Mouse (Mus musculus): ENCODE results near the gene Gm10964. TPM values are rescaled to one million over a fixed set of nuclear protein-coding genes. Genes with fewer than 3 reads are reported as not detected.
A peak's percentile ranks its signal among the peaks of the same experiment; 100 is the strongest.
"Not testable (repeated sequence)": the region's sequence is repeated elsewhere in the genome, so short reads cannot be mapped to it uniquely, and the experiment has no call there.

Gene Gm10964
- polyA plus RNA-seq, 1 experiment from 2014 or later = not detected

GRCm38 (mm10) chr3:103787225-103787624 is 48.1 kb downstream of the Gm10964 start:
- ATAC-seq (ENCODE audit: low FRiP score, low read depth) = no peak
- Histone ChIP-seq H3K36me3 (no peaks in the 10 kb centered on the region), H3K9ac (replicated peaks) (no peak overlapping the region), H3K4me2 (replicated peaks) (no peak overlapping the region), H3K9me3 (no peaks in the 10 kb centered on the region), H3K4me1 (peaks cover 19% of the 10 kb centered on the region), H3K27ac (replicated peaks) (no peak overlapping the region), H3K27me3 (no peaks in the 10 kb centered on the region), H3K4me3 (no peak overlapping the region)
- 68% methylated on average over 7 of the region's 7 CpGs for WGBS

- 86% methylated on average over 7 of the region's 7 CpGs for WGBS
- H3K27ac ChIP-seq (replicated peaks) = no peak overlapping the region
- no peaks in the 10 kb centered on the region for H3K9me3 ChIP-seq
- H3K9ac ChIP-seq (replicated peaks) = no peak overlapping the region
- H3K4me3 ChIP-seq = no peak overlapping the region
- H3K4me2 ChIP-seq (replicated peaks) = peak overlapping the region; percentile 88
- no peak for ATAC-seq (ENCODE audit: low FRiP score, low read depth)
- H3K4me1 ChIP-seq = peaks cover 19% of the 10 kb centered on the region
- no peaks in the 10 kb centered on the region for H3K27me3 ChIP-seq
- no peaks in the 10 kb centered on the region for H3K36me3 ChIP-seq
These were observed 49.9 kb downstream of the Gm10964 start for GRCm38 (mm10) chr3:103789096-103789495.

- Histone ChIP-seq H3K4me1 (peaks cover 19% of the 10 kb centered on the region), H3K4me2 (replicated peaks) (peak overlapping the region; percentile 88), H3K27ac (replicated peaks) (peak overlapping the region; percentile 87), H3K27me3 (no peaks in the 10 kb centered on the region), H3K9ac (replicated peaks) (peak overlapping the region; percentile 96), H3K36me3 (no peaks in the 10 kb centered on the region), H3K4me3 (peak overlapping the region; percentile 97), H3K9me3 (no peaks in the 10 kb centered on the region)
- ATAC-seq (ENCODE audit: low FRiP score, low read depth) = no peak
- WGBS = 2% methylated on average over 14 of the region's 14 CpGs
These were observed 50.8 kb downstream of the Gm10964 start for GRCm38 (mm10) chr3:103789891-103790345.

- H3K4me3 ChIP-seq = peak overlapping the region; percentile 97
- peak overlapping the region; percentile 87 for H3K27ac ChIP-seq (replicated peaks)
- H3K27me3 ChIP-seq = no peaks in the 10 kb centered on the region
- no peaks in the 10 kb centered on the region for H3K9me3 ChIP-seq
- no peaks in the 10 kb centered on the region for H3K36me3 ChIP-seq
- H3K4me1 ChIP-seq = peaks cover 19% of the 10 kb centered on the region
- H3K9ac ChIP-seq (replicated peaks) = peak overlapping the region; percentile 96
- WGBS = under 1% methylated on average over 42 of the region's 61 CpGs
- peak overlapping the region; percentile 88 for H3K4me2 ChIP-seq (replicated peaks)
- ATAC-seq (ENCODE audit: low FRiP score, low read depth) = peak; percentile 88
These were observed 51.4 kb downstream of the Gm10964 start for GRCm38 (mm10) chr3:103790346-103791145.

- H3K9ac ChIP-seq (replicated peaks) = peak within 1 kb of the TSS; percentile 96
- peaks cover 19% of the 10 kb centered on the region for H3K4me1 ChIP-seq
- peak within 1 kb of the TSS; percentile 97 for H3K4me3 ChIP-seq
- H3K36me3 ChIP-seq = no peaks in the 10 kb centered on the region
- H3K27ac ChIP-seq (replicated peaks) = peak within 1 kb of the TSS; percentile 87
- ATAC-seq (ENCODE audit: low FRiP score, low read depth) = peak; percentile 96
- peak within 1 kb of the TSS; percentile 88 for H3K4me2 ChIP-seq (replicated peaks)
- WGBS = 9% methylated on average over 49 of the region's 49 CpGs
- no peaks in the 10 kb centered on the region for H3K27me3 ChIP-seq
- no peaks in the 10 kb centered on the region for H3K9me3 ChIP-seq
These were observed 52.3 kb downstream of the Gm10964 start, which contains the start of gene Hipk1 for GRCm38 (mm10) chr3:103791230-103792110. Gene Hipk1, minus strand, starts transcription at chr3:103791563.

- H3K4me1 ChIP-seq = peaks cover 19% of the 10 kb centered on the region
- H3K9me3 ChIP-seq; H3K27me3 ChIP-seq; H3K9ac ChIP-seq (replicated peaks); ATAC-seq (ENCODE audit: low FRiP score, low read depth); H3K27ac ChIP-seq (replicated peaks); H3K4me3 ChIP-seq; H3K36me3 ChIP-seq: not testable (repeated sequence)
- peak overlapping the region; percentile 88; the same call in 1 of the 2 replicates for H3K4me2 ChIP-seq (replicated peaks)
- 82% methylated on average over 5 of the region's 5 CpGs for WGBS
These were observed 52.9 kb downstream of the Gm10964 start for GRCm38 (mm10) chr3:103792111-103792406.

GRCm38 (mm10) chr3:103792566-103792965 is 53.4 kb downstream of the Gm10964 start:
- Histone ChIP-seq H3K9me3 (no peaks in the 10 kb centered on the region), H3K4me3 (no peak overlapping the region), H3K4me1 (peaks cover 19% of the 10 kb centered on the region), H3K27ac (replicated peaks) (no peak overlapping the region), H3K36me3 (no peaks in the 10 kb centered on the region), H3K4me2 (replicated peaks) (no peak overlapping the region), H3K9ac (replicated peaks) (no peak overlapping the region), H3K27me3 (no peaks in the 10 kb centered on the region)
- no peak for ATAC-seq (ENCODE audit: low FRiP score, low read depth)
- WGBS = 83% methylated on average over 1 of the region's 1 CpGs

Other genes with a start within 250 kb of the Gm10964 start
- 7.7 and 9.5 TPM in 2 replicates for gene Syt6, start 164.1 kb upstream of the Gm10964 start, polyA plus RNA-seq (2016; fragmentation: Nextera tagmentation; extraction: Ambion mirVana)
- 0.26 TPM in 1 of 2 replicates, not detected in the other for gene Atg4a-ps, start 93.3 kb upstream of the Gm10964 start, polyA plus RNA-seq (2016; fragmentation: Nextera tagmentation; extraction: Ambion mirVana)
- gene Olfml3, start 1.4 kb upstream of the Gm10964 start, polyA plus RNA-seq (2016; fragmentation: Nextera tagmentation; extraction: Ambion mirVana) = 6.6 and 10.7 TPM in 2 replicates
- 17.9 and 18.3 TPM in 2 replicates for gene Hipk1, start 52.2 kb downstream of the Gm10964 start, polyA plus RNA-seq (2016; fragmentation: Nextera tagmentation; extraction: Ambion mirVana)
- 25.6 and 32.4 TPM in 2 replicates for gene Dclre1b, start 70.1 kb downstream of the Gm10964 start, polyA plus RNA-seq (2016; fragmentation: Nextera tagmentation; extraction: Ambion mirVana)
- gene Ap4b1, start 70.2 kb downstream of the Gm10964 start, polyA plus RNA-seq (2016; fragmentation: Nextera tagmentation; extraction: Ambion mirVana) = 21.8 and 26.1 TPM in 2 replicates
- 0.17 TPM in 1 of 2 replicates, not detected in the other for gene Gm43064, start 70.2 kb downstream of the Gm10964 start, polyA plus RNA-seq (2016; fragmentation: Nextera tagmentation; extraction: Ambion mirVana)
- gene Bcl2l15, start 93.2 kb downstream of the Gm10964 start, polyA plus RNA-seq (2016; fragmentation: Nextera tagmentation; extraction: Ambion mirVana) = 0.38 and 0.42 TPM in 2 replicates
- 0.19 and 0.21 TPM in 2 replicates for gene Ptpn22, start 120.4 kb downstream of the Gm10964 start, polyA plus RNA-seq (2016; fragmentation: Nextera tagmentation; extraction: Ambion mirVana)
- gene Rsbn1, start 174.8 kb downstream of the Gm10964 start, polyA plus RNA-seq (2016; fragmentation: Nextera tagmentation; extraction: Ambion mirVana) = 24.6 and 26.1 TPM in 2 replicates
- 50.4 and 56.4 TPM in 2 replicates for gene Phtf1, start 228.7 kb downstream of the Gm10964 start, polyA plus RNA-seq (2016; fragmentation: Nextera tagmentation; extraction: Ambion mirVana)

All from midbrain, embryonic 12.5 days (tissue).